Mouse (Mus musculus) midbrain, postnatal 0 days (tissue): ENCODE results near the gene Oscar. TPM values are rescaled to one million over a fixed set of nuclear protein-coding genes. Genes with fewer than 3 reads are reported as not detected.

Source experiments
- ATAC-seq: fragments of 200-750 bp; cut with Nextera tagmentation; 2 replicates; pipeline ENCODE4 v1.8.0; 2017; ENCODE audit warnings: moderate number of reproducible peaks, mild to moderate bottlenecking, moderate TSS enrichment, moderate library complexity; ENCODE audit not compliant: low FRiP score
- DNase-seq: peaks from one replicate; pipeline ENCODE4 v3.0.0-alpha.2; 2015; ENCODE audit warnings: low spot score
- H3K27ac ChIP-seq: fragments of 300-500 bp; sonication (generic); 2 replicates; pipeline ENCODE4 v1.5.1; 2014; ENCODE audit warnings: low read depth, mild to moderate bottlenecking, low read length, mixed read lengths
- H3K27me3 ChIP-seq: fragments of 300-500 bp; sonication (generic); 2 replicates; pipeline ENCODE4 v1.6.1; 2014; ENCODE audit warnings: low read length, control low read depth, mixed read lengths; ENCODE audit not compliant: insufficient read depth
- H3K36me3 ChIP-seq: fragments of 300-500 bp; sonication (generic); 2 replicates; pipeline ENCODE4 v1.6.1; 2014; ENCODE audit warnings: low read length, control low read depth, mixed read lengths; ENCODE audit not compliant: insufficient read depth
- H3K4me1 ChIP-seq: fragments of 300-500 bp; sonication (generic); 2 replicates; pipeline ENCODE4 v1.6.1; 2014; ENCODE audit warnings: mild to moderate bottlenecking, control low read depth, antibody characterized with exemption, low read length, mixed read lengths; ENCODE audit not compliant: insufficient read depth
- H3K4me2 ChIP-seq: fragments of 300-500 bp; sonication (generic); 2 replicates; pipeline ENCODE4 v1.6.1; 2014; ENCODE audit warnings: low read depth, mild to moderate bottlenecking, low read length, mixed read lengths; ENCODE audit not compliant: poor library complexity, severe bottlenecking
- H3K4me3 ChIP-seq: fragments of 300-500 bp; sonication (generic); 2 replicates; pipeline ENCODE4 v1.5.1; 2014; ENCODE audit warnings: low read depth, mild to moderate bottlenecking, low read length, moderate library complexity
- H3K9ac ChIP-seq: fragments of 300-500 bp; sonication (generic); replicated peaks from 2 replicates; pipeline ENCODE4 v1.6.1; 2014; ENCODE audit warnings: mild to moderate bottlenecking, low read length, moderate library complexity, mixed read lengths; ENCODE audit not compliant: poor library complexity, severe bottlenecking
- H3K9me3 ChIP-seq: fragments of 300-500 bp; sonication (generic); 2 replicates; pipeline ENCODE4 v1.6.1; 2016; ENCODE audit warnings: low read length, control low read depth
- CTCF ChIP-seq: IDR thresholded peaks from 2 replicates; pipeline ENCODE4 v1.5.1; 2016; ENCODE audit warnings: antibody characterized with exemption, mild to moderate bottlenecking
- WGBS: fragments of 180-500 bp; shearing (Covaris S2); extraction: QIAGEN DNeasy Blood & Tissue Kit; methylation state at CpG from one replicate; pipeline ENCODE4 v1.1.7; 2014; 5-methylcytosine and 5-hydroxymethylcytosine counted together
- polyA plus RNA-seq: library from polyadenylated mRNA; unstranded; fragments of >200 nt; fragmentation: Nextera tagmentation; extraction: Ambion mirVana; gene quantifications from 2 replicates; pipeline ENCODE4 v1.2.1, GENCODE M21; 2015
- total RNA-seq: library from RNA; depleted of rRNA; stranded (reverse); fragments of >200 nt; gene quantifications from 2 replicates; pipeline ENCODE4 v1.2.3, GENCODE M21; 2014

Oscar gene
- total and polyA plus RNA-seq, 2 experiments from 2014 or later: 0.55 to 0.77 TPM

GRCm38 (mm10) chr7:3643412-3643811, 27.5 kb upstream of the Oscar start:
- no peak for ATAC-seq
- peaks cover 13% of the 10 kb centered on the region for H3K4me1 ChIP-seq
- TF ChIP-seq CTCF: no peak
- H3K27me3 ChIP-seq: no peaks in the 10 kb centered on the region
- no peak overlapping the region for H3K4me2 ChIP-seq
- H3K36me3 ChIP-seq: peaks cover 23% of the 10 kb centered on the region
- no peaks in the 10 kb centered on the region for H3K9me3 ChIP-seq
- WGBS: 76% methylated on average over 5 of the region's 5 CpGs
- H3K27ac ChIP-seq: no peak overlapping the region
- no peak overlapping the region for H3K4me3 ChIP-seq
- H3K9ac ChIP-seq: no peak overlapping the region
- no peak for DNase-seq

DNA sequence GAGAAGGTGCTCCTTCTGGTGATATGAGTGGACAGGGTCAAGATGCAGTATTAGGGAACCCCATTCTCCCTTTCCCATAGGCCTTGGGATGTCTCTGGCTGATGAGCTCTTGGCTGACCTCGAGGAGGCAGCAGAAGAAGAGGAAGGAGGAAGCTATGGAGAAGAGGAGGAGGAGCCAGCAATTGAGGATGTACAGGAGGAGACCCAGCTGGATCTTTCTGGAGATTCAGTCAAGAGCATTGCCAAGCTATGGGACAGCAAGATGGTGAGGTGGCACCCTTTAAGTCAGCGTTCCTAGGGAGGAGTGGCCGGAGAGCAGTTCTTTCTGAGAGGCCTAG, 14.5 kb upstream of the Oscar start:
- peak; percentile 6; the same call in 1 of the 2 replicates for ATAC-seq
- H3K36me3 ChIP-seq: peaks cover 14% of the 10 kb centered on the region
- H3K4me2 ChIP-seq: peak overlapping the region; percentile 99
- H3K27me3 ChIP-seq: no peaks in the 10 kb centered on the region
- WGBS: 57% methylated on average over 3 of the region's 3 CpGs
- peak overlapping the region; percentile 48 for H3K9ac ChIP-seq
- H3K4me1 ChIP-seq: peaks cover 8% of the 10 kb centered on the region; the same call in 1 of the 2 replicates
- TF ChIP-seq CTCF: no peak
- H3K27ac ChIP-seq: no peak overlapping the region
- no peak for DNase-seq
- H3K9me3 ChIP-seq: no peaks in the 10 kb centered on the region
- H3K4me3 ChIP-seq: peak overlapping the region; percentile 66

DNA sequence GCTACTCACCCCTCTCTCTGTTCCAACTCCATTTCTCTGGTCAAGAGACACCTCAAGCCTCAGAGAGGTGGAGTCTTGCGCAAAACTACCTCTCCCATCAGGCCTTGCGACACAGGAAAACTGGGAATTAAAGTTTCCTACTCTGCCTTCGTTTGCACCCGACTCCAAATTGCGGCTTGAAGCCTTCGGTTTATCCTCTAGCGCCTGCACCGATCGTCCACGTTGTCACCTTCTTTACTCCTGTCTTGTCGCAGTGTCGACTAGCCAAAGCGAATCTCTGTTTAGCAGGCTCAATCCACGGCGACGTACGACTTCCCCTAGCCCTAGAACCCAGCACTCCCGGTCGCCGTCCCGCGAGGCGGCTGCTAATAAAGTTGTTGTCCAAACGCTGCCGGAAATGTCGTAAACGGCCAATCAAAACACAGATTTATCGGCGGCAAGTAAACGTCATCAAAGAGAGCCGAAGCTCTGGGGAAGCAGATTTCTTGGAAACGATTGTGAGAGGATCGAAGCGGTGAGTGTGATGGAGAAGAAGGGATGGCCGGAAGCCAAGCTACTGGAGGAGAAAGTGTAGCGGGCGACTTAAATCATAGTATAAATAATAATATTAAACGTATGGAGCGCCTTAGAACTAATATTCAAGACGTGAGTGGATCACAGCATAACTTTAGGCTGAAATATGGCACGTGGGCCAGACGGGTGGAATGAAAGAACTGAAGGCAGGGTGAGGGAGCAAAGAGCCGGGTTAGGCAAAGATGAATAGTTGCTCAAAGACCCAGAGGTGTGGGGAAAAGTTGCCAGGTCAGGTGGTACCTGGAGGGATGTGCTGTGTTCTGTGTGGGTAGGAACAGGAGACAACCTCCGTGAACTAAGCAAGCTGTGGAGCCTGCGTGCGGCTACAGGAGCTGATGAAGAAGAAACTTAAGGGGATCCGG, 13.9 kb upstream of the Oscar start, which contains the start of the genes Tfpt and Prpf31:
TSS of gene Tfpt (minus strand) at position 387 of the 935 bp plus-strand sequence.
TSS of gene Prpf31 (plus strand) at position 443 of the 935 bp plus-strand sequence.
- H3K9me3 ChIP-seq: no peaks in the 10 kb centered on the region
- H3K27me3 ChIP-seq: no peaks in the 10 kb centered on the region
- H3K27ac ChIP-seq: peak within 1 kb of the TSS; percentile 92
- ATAC-seq: peak; percentile 87
- H3K9ac ChIP-seq: peak within 1 kb of the TSS; percentile 79
- peak; percentile 1; the same call in 1 of the 2 replicates for TF ChIP-seq CTCF
- peak within 1 kb of the TSS; percentile 66 for H3K4me3 ChIP-seq
- WGBS: under 1% methylated on average over 47 of the region's 47 CpGs
- peaks cover 8% of the 10 kb centered on the region; the same call in 1 of the 2 replicates for H3K4me1 ChIP-seq
- H3K36me3 ChIP-seq: peaks cover 18% of the 10 kb centered on the region
- H3K4me2 ChIP-seq: peak within 1 kb of the TSS; percentile 99
- peak; percentile 97 for DNase-seq

GRCm38 (mm10) chr7:3629030-3629429, 13.1 kb upstream of the Oscar start:
- peak overlapping the region; percentile 79 for H3K9ac ChIP-seq
- H3K27me3 ChIP-seq: no peaks in the 10 kb centered on the region
- H3K4me2 ChIP-seq: peak overlapping the region; percentile 99
- no peak for TF ChIP-seq CTCF
- H3K9me3 ChIP-seq: no peaks in the 10 kb centered on the region
- H3K27ac ChIP-seq: peak overlapping the region; percentile 92
- peak overlapping the region; percentile 66 for H3K4me3 ChIP-seq
- peaks cover 20% of the 10 kb centered on the region for H3K36me3 ChIP-seq
- ATAC-seq: peak; percentile 17; the same call in 1 of the 2 replicates
- DNase-seq: no peak
- WGBS: 45% methylated on average over 4 of the region's 4 CpGs
- H3K4me1 ChIP-seq: peaks cover 8% of the 10 kb centered on the region; the same call in 1 of the 2 replicates

- Histone ChIP-seq H3K36me3 (peaks cover 18% of the 10 kb centered on the region), H3K4me3 (peak within 1 kb of the TSS; percentile 66), H3K9ac (peak within 1 kb of the TSS; percentile 66), H3K4me2 (peak within 1 kb of the TSS; percentile 71), H3K9me3 (no peaks in the 10 kb centered on the region), H3K27me3 (no peaks in the 10 kb centered on the region), H3K4me1 (peaks cover 5% of the 10 kb centered on the region; the same call in 1 of the 2 replicates), H3K27ac (peak within 1 kb of the TSS; percentile 75)
- peak; percentile 95 for DNase-seq
- TF ChIP-seq CTCF: no peak
- 1% methylated on average over 31 of the region's 32 CpGs for WGBS
- peak; percentile 96 for ATAC-seq
These were observed 1.5 kb upstream of the Oscar start, which contains the start of gene Ndufa3 for GRCm38 (mm10) chr7:3617242-3617995. TSS of gene Ndufa3 (plus strand) at chr7:3617373.
